8 mouse cellular contexts compared by ENCODE assay signal in the genomic region with DNA sequence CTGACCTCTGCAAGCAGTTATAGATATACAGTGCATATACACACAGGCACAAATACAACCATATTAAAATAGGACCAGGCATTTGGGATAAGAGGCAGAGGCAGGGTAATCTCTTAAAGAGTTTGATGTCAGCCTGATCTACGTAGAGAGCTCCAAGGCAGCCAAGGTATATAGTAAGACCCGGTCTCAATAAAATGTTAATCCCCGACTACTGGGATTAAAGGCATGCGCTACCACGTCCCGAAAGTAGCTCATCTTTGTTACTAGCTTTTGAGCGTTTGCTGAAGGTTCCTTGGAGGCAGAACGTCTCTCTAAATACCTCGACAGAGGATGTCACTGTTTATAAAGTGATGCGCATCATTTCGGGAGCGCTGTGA. TPM values are rescaled to one million over a fixed set of nuclear protein-coding genes. Genes with fewer than 3 reads are reported as not detected.
DNase-seq lines count a peak whose midpoint lies in the region; ATAC-seq and TF ChIP-seq lines count a peak whose summit lies in the region.

Gene Ppig (plus strand): TSS at position 273 of the 377 bp plus-strand sequence.

- no peak for TF ChIP-seq EP300 in lung, postnatal 0 days (IDR thresholded peaks at IDR 0.05)

- H3K27ac ChIP-seq in lung, postnatal 0 days (ENCODE audit: low read length), result peak within 1 kb of the TSS; percentile 91
- H3K27ac ChIP-seq in cortical plate, adult 2 months (ENCODE audit: insufficient read depth, low read length), result peak within 1 kb of the TSS; percentile 94
- H3K27ac ChIP-seq in heart, embryonic 12.5 days (ENCODE audit: poor library complexity, severe bottlenecking), result peak within 1 kb of the TSS; percentile 87

- H3K4me1 ChIP-seq in lung, postnatal 0 days (ENCODE audit: insufficient read depth, low read depth, low read length), result no peaks in the 10 kb centered on the region
- H3K4me1 ChIP-seq in cortical plate, adult 2 months (ENCODE audit: control insufficient read depth, insufficient read depth, low read length), result peaks cover 1% of the 10 kb centered on the region; the same call in 1 of the 2 replicates
- peaks cover 7% of the 10 kb centered on the region; the same call in 1 of the 2 replicates for H3K4me1 ChIP-seq in heart, embryonic 12.5 days (replicated peaks)

- TF ChIP-seq POLR2A in cortical plate, adult 2 months (IDR thresholded peaks at IDR 0.05; ENCODE audit: extremely low read depth, insufficient read depth, low read length), result no peak
- TF ChIP-seq POLR2A in myocyte (IDR thresholded peaks at IDR 0.05; ENCODE audit: insufficient read length, low read depth), result no peak

- peaks cover 40% of the 10 kb centered on the region for H3K79me2 ChIP-seq in myocyte (ENCODE audit: control insufficient read depth, insufficient read depth)

- H3K27me3 ChIP-seq in lung, postnatal 0 days (replicated peaks; ENCODE audit: insufficient read depth, low read length), result no peaks in the 10 kb centered on the region
- H3K27me3 ChIP-seq in heart, embryonic 12.5 days (replicated peaks), result no peaks in the 10 kb centered on the region; the same call in 1 of the 2 replicates
- H3K27me3 ChIP-seq in myocyte (ENCODE audit: control insufficient read depth, insufficient read depth, insufficient read length), result no peaks in the 10 kb centered on the region

- H3K4me3 ChIP-seq in lung, postnatal 0 days (ENCODE audit: low read depth, low read length), result peak within 1 kb of the TSS; percentile 85
- H3K4me3 ChIP-seq in cortical plate, adult 2 months (ENCODE audit: insufficient read depth, low read length), result peak within 1 kb of the TSS; percentile 66
- H3K4me3 ChIP-seq in heart, embryonic 12.5 days, result peak within 1 kb of the TSS; percentile 98
- H3K4me3 ChIP-seq in myocyte, result peak within 1 kb of the TSS; percentile 95

- ATAC-seq in lung, postnatal 0 days, result no peak; the same call in 1 of the 2 replicates
- peak; percentile 4; the same call in 1 of the 2 replicates for ATAC-seq in heart, embryonic 12.5 days (ENCODE audit: insufficient number of reproducible peaks, low FRiP score)

- no peak for TF ChIP-seq CTCF in lung, postnatal 0 days (IDR thresholded peaks at IDR 0.05)
- TF ChIP-seq CTCF in cortical plate, adult 2 months (IDR thresholded peaks at IDR 0.05; ENCODE audit: extremely low read depth, insufficient read depth, low read length), result no peak

- peak within 1 kb of the TSS; percentile 91 for H3K9ac ChIP-seq in lung, postnatal 0 days (replicated peaks; ENCODE audit: low read depth)
- H3K9ac ChIP-seq in heart, embryonic 12.5 days, result peak within 1 kb of the TSS; percentile 98

- peak within 1 kb of the TSS; percentile 60 for H3K4me2 ChIP-seq in lung, postnatal 0 days (replicated peaks; ENCODE audit: low read depth, low read length)
- H3K4me2 ChIP-seq in heart, embryonic 12.5 days, result peak within 1 kb of the TSS; percentile 77
- peak within 1 kb of the TSS; percentile 93 for H3K4me2 ChIP-seq in myocyte (ENCODE audit: low read depth)

- 6% methylated on average over 12 of the region's 12 CpGs for WGBS in lung, postnatal 0 days
- 4% methylated on average over 12 of the region's 12 CpGs for WGBS in heart, embryonic 12.5 days

- no peaks in the 10 kb centered on the region for H3K36me3 ChIP-seq in lung, postnatal 0 days (ENCODE audit: insufficient read depth, low read length)
- no peaks in the 10 kb centered on the region for H3K36me3 ChIP-seq in heart, embryonic 12.5 days
- H3K36me3 ChIP-seq in myocyte (ENCODE audit: control insufficient read depth, insufficient read depth), result no peaks in the 10 kb centered on the region

- H3ac ChIP-seq in myocyte (ENCODE audit: control insufficient read depth, insufficient read length), result peak within 1 kb of the TSS; percentile 95

- intact Hi-C loops in left cerebral cortex, postnatal 14 days (cut with DNase I), result no loop called here

- no peak for DNase-seq in lung, postnatal 0 days (ENCODE audit: low spot score)
- no peak for DNase-seq in lung, adult 18-20 months
- DNase-seq in left cerebral cortex, postnatal 14 days (ENCODE audit: low spot score in 2 of 2), result no peak
- DNase-seq in cerebellum, adult 8-10 months, result no peak
- DNase-seq in spleen, postnatal 4 days (ENCODE audit: low spot score in 2 of 2), result no peak

- H3K9me3 ChIP-seq in lung, postnatal 0 days (ENCODE audit: low read length), result no peaks in the 10 kb centered on the region
- no peaks in the 10 kb centered on the region for H3K9me3 ChIP-seq in heart, embryonic 12.5 days (replicated peaks)

TF ChIP-seq in myocyte, 11 proteins besides CTCF, POLR2A, EP300 and RAD21:
- TF ChIP-seq CEBPB (IDR thresholded peaks at IDR 0.05; ENCODE audit: insufficient read depth, poor library complexity, severe bottlenecking) (no peak), E2F4 (IDR thresholded peaks at IDR 0.05; ENCODE audit: insufficient read depth) (no peak), TCF12 (IDR thresholded peaks at IDR 0.05; ENCODE audit: insufficient read depth, poor library complexity, severe bottlenecking) (no peak), REST (IDR thresholded peaks at IDR 0.05; ENCODE audit: insufficient read depth, insufficient read length) (no peak), MYOG (IDR thresholded peaks at IDR 0.05; ENCODE audit: control insufficient read depth in 1 of 3, insufficient read depth in 1 of 3, insufficient read length in 2 of 3, low read depth in 2 of 3) (no peak), SRF (IDR thresholded peaks at IDR 0.05; ENCODE audit: control insufficient read depth, insufficient read length, low read depth) (no peak), POLR2AphosphoS2 (IDR thresholded peaks at IDR 0.05; ENCODE audit: insufficient read length, low read depth) (no peak), TCF3 (IDR thresholded peaks at IDR 0.05; ENCODE audit: insufficient read length, low read depth) (no peak), USF1 (IDR thresholded peaks at IDR 0.05; ENCODE audit: low read depth) (no peak), MYOD1 (IDR thresholded peaks at IDR 0.05; ENCODE audit: control insufficient read depth in 1 of 3, insufficient read length in 2 of 3, low read depth in 2 of 3) (no peak), MAX (IDR thresholded peaks at IDR 0.05; ENCODE audit: low read depth) (no peak)

RNA-seq across cellular contexts. Expression of gene Ppig, which starts in this region (rescaled TPM):
- 95.1 and 96.5 TPM in 2 replicates for polyA plus RNA-seq in lung, postnatal 0 days (2015; fragmentation: Nextera tagmentation; extraction: Ambion mirVana)
- 23.0 and 23.3 TPM in 2 replicates for polyA plus RNA-seq in cortical plate, adult 2 months (2012; rRNA removed)
- polyA plus RNA-seq in heart, embryonic 12.5 days (2016; fragmentation: Nextera tagmentation; extraction: Ambion mirVana), result 115 and 120 TPM in 2 replicates
- total RNA-seq in left cerebral cortex, postnatal 14 days (2021), result 10 to 100 TPM; 53.0 to 54.3 TPM
- 7.6 TPM for polyA plus RNA-seq in myocyte (2012; fragmentation: generic; extraction: Trizol)
